Mouse (Mus musculus) heart, embryonic 13.5 days (tissue): ENCODE measurements around the gene Galnt17. TPM values are rescaled to one million over a fixed set of nuclear protein-coding genes. Genes with fewer than 3 reads are reported as not detected.

Experiments
- ATAC-seq: fragments of 200-750 bp; cut with Nextera tagmentation; 2 replicates; pipeline ENCODE4 v1.8.0; 2017; ENCODE audit warnings: moderate TSS enrichment; ENCODE audit not compliant: insufficient number of reproducible peaks, low FRiP score, low TSS enrichment; ENCODE audit errors: extremely low read depth
- H3K27ac ChIP-seq: fragments of 300-500 bp; sonication (generic); replicated peaks from 2 replicates; pipeline ENCODE4 v1.5.1; 2015; ENCODE audit warnings: moderate library complexity, mild to moderate bottlenecking, inconsistent platforms
- H3K27me3 ChIP-seq: fragments of 300-500 bp; sonication (generic); replicated peaks from 2 replicates; pipeline ENCODE4 v1.6.1; 2015; ENCODE audit warnings: mild to moderate bottlenecking, inconsistent platforms
- H3K36me3 ChIP-seq: fragments of 300-500 bp; sonication (generic); 2 replicates; pipeline ENCODE4 v1.6.1; 2015; ENCODE audit warnings: mild to moderate bottlenecking, inconsistent platforms
- H3K4me1 ChIP-seq: fragments of 300-500 bp; sonication (generic); 2 replicates; pipeline ENCODE4 v1.6.1; 2015; ENCODE audit warnings: inconsistent platforms
- H3K4me2 ChIP-seq: fragments of 300-500 bp; sonication (generic); 2 replicates; pipeline ENCODE4 v1.6.1; 2015; ENCODE audit warnings: inconsistent platforms, mild to moderate bottlenecking, moderate library complexity
- H3K4me3 ChIP-seq: fragments of 300-500 bp; sonication (generic); 2 replicates; pipeline ENCODE4 v1.5.1; 2015; ENCODE audit warnings: moderate library complexity, mild to moderate bottlenecking, inconsistent platforms
- H3K9ac ChIP-seq: fragments of 300-500 bp; sonication (generic); 2 replicates; pipeline ENCODE4 v1.6.1; 2015; ENCODE audit warnings: inconsistent platforms, mild to moderate bottlenecking, moderate library complexity
- H3K9me3 ChIP-seq: fragments of 300-500 bp; sonication (generic); 2 replicates; pipeline ENCODE4 v1.6.1; 2016; ENCODE audit warnings: inconsistent platforms
- WGBS: fragments of 180-500 bp; shearing (Covaris S2); methylation state at CpG from one replicate; pipeline ENCODE4 v1.1.7; 2015; ENCODE audit warnings: mixed read lengths; 5-methylcytosine and 5-hydroxymethylcytosine counted together
- polyA plus RNA-seq: library from polyadenylated mRNA; unstranded; fragments of >200 nt; fragmentation: Nextera tagmentation; extraction: Ambion mirVana; gene quantifications from 2 replicates; pipeline ENCODE4 v1.2.1, GENCODE M21; 2015

The Galnt17 gene
- polyA plus RNA-seq, 1 experiment from 2014 or later, result 1.0 TPM

DNA sequence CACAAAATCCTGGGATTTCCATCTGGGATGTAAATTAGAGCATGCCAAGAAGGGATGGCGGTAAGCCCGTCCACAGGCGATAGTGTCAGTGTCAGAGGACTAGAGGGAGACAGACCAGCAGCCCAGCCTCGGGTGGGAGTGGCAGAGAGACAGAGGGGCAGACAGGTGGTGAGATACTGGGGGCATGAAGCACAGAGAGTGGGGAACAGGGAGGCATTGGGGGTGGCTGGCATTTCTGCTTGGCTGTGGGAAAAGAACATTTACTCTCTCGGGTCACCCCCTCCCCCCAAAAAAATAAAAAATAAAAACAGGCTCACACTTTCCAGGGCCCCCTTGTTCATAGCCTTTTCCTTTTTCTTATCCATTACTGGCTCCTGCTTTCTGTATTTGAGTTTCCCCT, 287.4 kb downstream of the Galnt17 start:
- no peak overlapping the region for H3K4me2 ChIP-seq
- no peak overlapping the region for H3K27ac ChIP-seq
- H3K36me3 ChIP-seq, result no peaks in the 10 kb centered on the region
- no peak overlapping the region for H3K4me3 ChIP-seq
- H3K9me3 ChIP-seq, result no peaks in the 10 kb centered on the region
- no peaks in the 10 kb centered on the region for H3K4me1 ChIP-seq
- H3K9ac ChIP-seq, result no peak overlapping the region
- WGBS, result 66% methylated on average over 5 of the region's 5 CpGs
- ATAC-seq, result no peak
- no peaks in the 10 kb centered on the region for H3K27me3 ChIP-seq

GRCm38 (mm10) chr5:131019346-131019965, 288.8 kb downstream of the Galnt17 start:
- H3K9ac ChIP-seq, result no peak overlapping the region
- no peak for ATAC-seq
- no peak overlapping the region for H3K4me2 ChIP-seq
- no peak overlapping the region for H3K27ac ChIP-seq
- no peaks in the 10 kb centered on the region for H3K36me3 ChIP-seq
- H3K4me1 ChIP-seq, result no peaks in the 10 kb centered on the region
- no peaks in the 10 kb centered on the region for H3K27me3 ChIP-seq
- 62% methylated on average over 9 of the region's 9 CpGs for WGBS
- no peaks in the 10 kb centered on the region for H3K9me3 ChIP-seq
- H3K4me3 ChIP-seq, result no peak overlapping the region

DNA sequence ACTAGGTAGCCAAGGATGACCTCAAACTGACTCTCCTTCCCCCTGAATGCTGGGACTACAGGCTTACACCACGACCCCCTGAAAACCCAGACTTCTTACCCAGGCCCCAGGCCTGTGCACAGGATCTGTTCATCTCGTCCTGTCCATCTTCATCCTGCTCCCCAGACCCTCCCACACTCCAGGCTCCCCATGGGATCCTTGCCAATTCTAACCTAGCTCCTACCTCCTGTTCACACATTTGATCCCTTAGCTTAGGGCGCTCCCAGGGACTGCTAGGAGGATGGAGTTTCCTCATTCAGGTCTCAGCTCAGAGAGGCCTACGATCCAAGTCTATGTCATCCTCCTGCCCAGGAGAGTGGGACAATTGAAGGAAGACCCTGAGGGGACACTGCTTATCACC, 292.2 kb downstream of the Galnt17 start:
- no peaks in the 10 kb centered on the region for H3K9me3 ChIP-seq
- no peaks in the 10 kb centered on the region for H3K4me1 ChIP-seq
- no peak overlapping the region for H3K4me2 ChIP-seq
- H3K36me3 ChIP-seq, result no peaks in the 10 kb centered on the region
- no peaks in the 10 kb centered on the region for H3K27me3 ChIP-seq
- 60% methylated on average over 4 of the region's 4 CpGs for WGBS
- no peak overlapping the region for H3K4me3 ChIP-seq
- no peak for ATAC-seq
- H3K9ac ChIP-seq, result no peak overlapping the region
- H3K27ac ChIP-seq, result no peak overlapping the region

- no peak overlapping the region for H3K4me2 ChIP-seq
- no peaks in the 10 kb centered on the region for H3K4me1 ChIP-seq
- H3K4me3 ChIP-seq, result no peak overlapping the region
- H3K27me3 ChIP-seq, result no peaks in the 10 kb centered on the region
- H3K27ac ChIP-seq, result no peak overlapping the region
- no peak overlapping the region for H3K9ac ChIP-seq
- no peaks in the 10 kb centered on the region for H3K36me3 ChIP-seq
- no peaks in the 10 kb centered on the region for H3K9me3 ChIP-seq
- 71% methylated on average over 9 of the region's 9 CpGs for WGBS
- ATAC-seq, result no peak
Observed at GRCm38 (mm10) chr5:131015341-131015740, 293.0 kb downstream of the Galnt17 start.

DNA sequence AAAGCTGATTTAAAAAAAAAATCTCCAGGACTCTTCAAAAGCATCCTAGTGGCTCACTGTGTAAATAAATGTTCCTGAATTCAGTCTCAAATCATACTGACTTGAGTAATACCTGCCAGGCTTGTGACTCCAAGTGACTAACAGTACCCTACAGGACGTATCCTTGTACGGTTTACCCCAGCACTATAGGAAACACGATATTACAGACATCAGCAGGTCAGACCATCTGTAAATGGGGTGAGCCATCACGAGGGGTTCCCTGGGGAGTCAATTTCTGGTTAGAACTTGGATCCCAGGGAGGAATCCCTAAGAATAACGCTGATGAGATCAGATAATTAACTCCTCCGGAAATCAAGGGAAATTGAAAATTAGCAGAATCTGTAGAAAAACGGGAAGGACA, 294.5 kb downstream of the Galnt17 start:
- ATAC-seq, result no peak
- no peaks in the 10 kb centered on the region for H3K27me3 ChIP-seq
- H3K4me1 ChIP-seq, result no peaks in the 10 kb centered on the region
- WGBS, result 65% methylated on average over 7 of the region's 7 CpGs
- no peak overlapping the region for H3K27ac ChIP-seq
- H3K9me3 ChIP-seq, result no peaks in the 10 kb centered on the region
- no peaks in the 10 kb centered on the region for H3K36me3 ChIP-seq
- no peak overlapping the region for H3K4me2 ChIP-seq
- H3K9ac ChIP-seq, result no peak overlapping the region
- H3K4me3 ChIP-seq, result no peak overlapping the region

GRCm38 (mm10) chr5:131013101-131013500, 295.2 kb downstream of the Galnt17 start:
- ATAC-seq, result no peak
- H3K9me3 ChIP-seq, result no peaks in the 10 kb centered on the region
- H3K36me3 ChIP-seq, result no peaks in the 10 kb centered on the region
- H3K27ac ChIP-seq, result no peak overlapping the region
- H3K4me2 ChIP-seq, result no peak overlapping the region
- H3K4me3 ChIP-seq, result no peak overlapping the region
- H3K4me1 ChIP-seq, result no peaks in the 10 kb centered on the region
- 59% methylated on average over 3 of the region's 3 CpGs for WGBS
- H3K27me3 ChIP-seq, result no peaks in the 10 kb centered on the region
- no peak overlapping the region for H3K9ac ChIP-seq

DNA sequence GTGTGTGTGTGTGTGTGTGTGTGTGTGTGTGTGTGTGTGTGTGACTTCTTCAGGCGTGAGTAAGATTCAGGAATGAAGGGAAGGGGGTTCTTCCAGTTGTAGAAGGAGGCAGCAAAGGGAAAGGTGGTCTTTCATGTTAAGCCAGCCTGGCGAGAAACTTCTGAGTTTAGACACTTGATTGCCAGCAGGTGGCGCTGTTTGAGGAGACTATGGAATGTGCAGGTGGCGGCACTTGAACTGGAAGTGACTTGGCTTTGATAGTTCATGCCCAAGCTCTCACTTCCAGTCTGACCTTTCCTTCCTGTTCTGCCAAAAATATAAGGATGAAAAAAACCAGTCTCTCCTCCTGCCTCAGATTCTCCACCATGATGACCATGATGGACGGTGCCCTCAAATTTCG, 298.8 kb downstream of the Galnt17 start:
- no peak overlapping the region for H3K27ac ChIP-seq
- no peak overlapping the region for H3K4me2 ChIP-seq
- H3K4me3 ChIP-seq, result no peak overlapping the region
- H3K9ac ChIP-seq, result no peak overlapping the region
- no peaks in the 10 kb centered on the region for H3K4me1 ChIP-seq
- no peak for ATAC-seq
- no peaks in the 10 kb centered on the region for H3K27me3 ChIP-seq
- H3K36me3 ChIP-seq, result no peaks in the 10 kb centered on the region
- peaks cover 12% of the 10 kb centered on the region; the same call in 1 of the 2 replicates for H3K9me3 ChIP-seq
- 54% methylated on average over 6 of the region's 6 CpGs for WGBS

- Histone ChIP-seq H3K9me3 (peaks cover 12% of the 10 kb centered on the region; the same call in 1 of the 2 replicates), H3K4me2 (no peak overlapping the region), H3K36me3 (no peaks in the 10 kb centered on the region), H3K4me3 (no peak overlapping the region), H3K4me1 (no peaks in the 10 kb centered on the region), H3K27me3 (no peaks in the 10 kb centered on the region), H3K27ac (no peak overlapping the region), H3K9ac (no peak overlapping the region)
- no peak for ATAC-seq
- 86% methylated on average over 5 of the region's 5 CpGs for WGBS
Observed at GRCm38 (mm10) chr5:131008507-131008906, 299.8 kb downstream of the Galnt17 start.

DNA sequence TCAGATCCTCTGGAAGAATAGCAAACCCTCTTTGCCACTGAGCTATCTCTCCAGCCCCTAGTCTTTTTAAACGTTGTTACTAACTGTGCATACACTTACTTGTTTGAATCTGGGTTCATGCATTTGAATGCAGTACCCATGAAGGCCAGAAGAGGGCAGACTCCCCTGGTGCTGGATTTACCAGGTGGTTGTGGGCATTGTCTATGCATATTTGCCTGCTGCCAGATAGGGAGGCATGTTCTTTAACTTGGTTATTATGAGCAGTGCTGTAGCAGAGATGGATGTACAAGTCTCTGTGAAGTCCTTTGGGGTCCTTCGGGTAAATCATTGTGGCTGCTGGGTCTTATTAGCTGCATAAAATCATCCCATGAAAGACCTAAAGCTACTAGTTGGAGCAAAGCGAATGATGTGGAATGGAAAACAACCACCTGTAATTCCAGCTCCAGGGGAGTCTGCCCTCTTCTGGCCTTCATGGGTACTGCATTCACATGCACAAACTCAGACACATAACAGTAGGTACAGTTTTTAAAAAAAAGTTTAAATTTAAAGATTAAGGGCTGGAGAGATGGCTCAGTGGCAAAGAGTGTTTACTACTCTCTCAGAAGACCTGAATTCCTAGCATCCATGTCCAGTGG, 300.3 kb downstream of the Galnt17 start:
- H3K9me3 ChIP-seq, result peaks cover 12% of the 10 kb centered on the region; the same call in 1 of the 2 replicates
- no peak overlapping the region for H3K27ac ChIP-seq
- no peaks in the 10 kb centered on the region for H3K27me3 ChIP-seq
- H3K36me3 ChIP-seq, result no peaks in the 10 kb centered on the region
- no peak overlapping the region for H3K4me2 ChIP-seq
- H3K4me1 ChIP-seq, result no peaks in the 10 kb centered on the region
- ATAC-seq, result no peak
- 66% methylated on average over 3 of the region's 3 CpGs for WGBS
- no peak overlapping the region for H3K4me3 ChIP-seq
- H3K9ac ChIP-seq, result no peak overlapping the region

DNA sequence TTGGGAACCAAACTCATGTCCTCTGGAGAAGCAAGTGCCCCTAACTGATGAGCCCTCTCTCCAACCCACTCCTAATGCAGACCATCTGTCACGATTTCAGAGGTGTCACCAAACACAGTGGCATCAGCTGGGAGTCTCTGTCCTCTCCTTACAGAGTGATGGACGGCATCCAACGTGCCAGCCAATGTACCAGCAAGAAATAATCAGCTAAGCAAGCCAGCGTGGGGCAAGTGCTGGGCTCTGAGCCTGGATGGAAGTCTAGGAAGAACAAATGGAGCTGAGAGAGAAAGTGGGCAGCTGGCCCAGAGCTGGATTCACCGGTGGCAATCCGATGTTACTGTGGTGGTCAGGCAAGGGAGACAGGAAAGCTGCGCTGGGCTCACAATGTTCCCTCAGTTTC, 301.1 kb downstream of the Galnt17 start:
- no peaks in the 10 kb centered on the region for H3K36me3 ChIP-seq
- no peak for ATAC-seq
- peaks cover 12% of the 10 kb centered on the region; the same call in 1 of the 2 replicates for H3K9me3 ChIP-seq
- H3K9ac ChIP-seq, result no peak overlapping the region
- H3K4me1 ChIP-seq, result no peaks in the 10 kb centered on the region
- 58% methylated on average over 7 of the region's 7 CpGs for WGBS
- no peak overlapping the region for H3K4me3 ChIP-seq
- H3K27me3 ChIP-seq, result no peaks in the 10 kb centered on the region
- H3K27ac ChIP-seq, result no peak overlapping the region
- H3K4me2 ChIP-seq, result no peak overlapping the region

GRCm38 (mm10) chr5:131006524-131006923, 301.8 kb downstream of the Galnt17 start:
- H3K36me3 ChIP-seq, result no peaks in the 10 kb centered on the region
- no peak overlapping the region for H3K27ac ChIP-seq
- H3K4me1 ChIP-seq, result no peaks in the 10 kb centered on the region
- H3K9ac ChIP-seq, result no peak overlapping the region
- 75% methylated on average over 3 of the region's 3 CpGs for WGBS
- peaks cover 12% of the 10 kb centered on the region; the same call in 1 of the 2 replicates for H3K9me3 ChIP-seq
- H3K27me3 ChIP-seq, result no peaks in the 10 kb centered on the region
- no peak overlapping the region for H3K4me2 ChIP-seq
- no peak overlapping the region for H3K4me3 ChIP-seq
- ATAC-seq, result no peak

DNA sequence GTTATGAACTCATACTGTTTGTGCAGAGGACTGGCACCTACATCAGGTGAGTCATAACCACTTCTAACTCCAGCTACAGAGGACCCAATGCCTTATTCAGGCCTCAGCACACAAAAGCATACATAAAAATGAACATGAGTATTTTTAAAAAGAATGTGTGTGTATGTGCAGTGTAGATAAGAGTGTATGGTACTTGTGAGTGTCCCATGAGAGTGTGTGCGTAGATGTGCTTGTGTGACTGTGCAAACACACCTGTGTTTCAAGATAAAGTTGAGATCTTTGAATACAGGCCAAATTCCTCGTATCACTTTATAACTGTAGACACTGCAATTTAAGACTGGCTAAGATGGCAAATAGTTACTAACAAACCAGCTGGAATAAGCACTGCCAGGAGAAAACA, 307.7 kb downstream of the Galnt17 start:
- ATAC-seq, result no peak
- H3K9ac ChIP-seq, result no peak overlapping the region
- H3K36me3 ChIP-seq, result no peaks in the 10 kb centered on the region
- 60% methylated on average over 2 of the region's 2 CpGs for WGBS
- peaks cover 11% of the 10 kb centered on the region; the same call in 1 of the 2 replicates for H3K9me3 ChIP-seq
- H3K4me2 ChIP-seq, result no peak overlapping the region
- H3K27me3 ChIP-seq, result no peaks in the 10 kb centered on the region
- no peaks in the 10 kb centered on the region for H3K4me1 ChIP-seq
- H3K4me3 ChIP-seq, result no peak overlapping the region
- H3K27ac ChIP-seq, result no peak overlapping the region
